Mouse (Mus musculus): Measurements from ENCODE around the gene Map2k5. TPM values are rescaled to one million over a fixed set of nuclear protein-coding genes. Genes with fewer than 3 reads are reported as not detected.

The Map2k5 gene
- polyA plus RNA-seq, 1 experiment: 25.3 TPM

GRCm38 (mm10) chr9:63129641-63130041 is 248.1 kb downstream of the Map2k5 start:
- no peak overlapping the region for H3K27ac ChIP-seq (ENCODE audit: insufficient read depth, low read depth, low read length)
- peaks cover 7% of the 10 kb centered on the region for H3K4me1 ChIP-seq (ENCODE audit: control insufficient read depth, insufficient read depth, low read length)
- no peak overlapping the region for H3K4me3 ChIP-seq (ENCODE audit: insufficient read depth, low read length)
- TF ChIP-seq CTCF (IDR thresholded peaks at IDR 0.05; ENCODE audit: low read depth, low read length) (no peak), POLR2A (IDR thresholded peaks at IDR 0.05; ENCODE audit: borderline replicate concordance, low read depth, low read length) (no peak)

- Histone ChIP-seq H3K4me3 (ENCODE audit: insufficient read depth, low read length) (no peak overlapping the region), H3K27ac (ENCODE audit: insufficient read depth, low read depth, low read length) (peak overlapping the region; percentile 3; the same call in 1 of the 2 replicates), H3K4me1 (ENCODE audit: control insufficient read depth, insufficient read depth, low read length) (peaks cover 7% of the 10 kb centered on the region)
- TF ChIP-seq CTCF (IDR thresholded peaks at IDR 0.05; ENCODE audit: low read depth, low read length) (no peak), POLR2A (IDR thresholded peaks at IDR 0.05; ENCODE audit: borderline replicate concordance, low read depth, low read length) (no peak)
These were observed 253.2 kb downstream of the Map2k5 start for GRCm38 (mm10) chr9:63124512-63124911.

- Histone ChIP-seq H3K4me1 (ENCODE audit: control insufficient read depth, insufficient read depth, low read length) (peaks cover 10% of the 10 kb centered on the region), H3K4me3 (ENCODE audit: insufficient read depth, low read length) (peak overlapping the region; percentile 56), H3K27ac (ENCODE audit: insufficient read depth, low read depth, low read length) (peak overlapping the region; percentile 3; the same call in 1 of the 2 replicates)
- TF ChIP-seq CTCF (IDR thresholded peaks at IDR 0.05; ENCODE audit: low read depth, low read length) (peak; percentile 88), POLR2A (IDR thresholded peaks at IDR 0.05; ENCODE audit: borderline replicate concordance, low read depth, low read length) (no peak)
These were observed 254.0 kb downstream of the Map2k5 start for GRCm38 (mm10) chr9:63123451-63124438.

GRCm38 (mm10) chr9:63122161-63122833 is 255.4 kb downstream of the Map2k5 start:
- Histone ChIP-seq H3K27ac (ENCODE audit: insufficient read depth, low read depth, low read length) (no peak overlapping the region), H3K4me1 (ENCODE audit: control insufficient read depth, insufficient read depth, low read length) (peaks cover 10% of the 10 kb centered on the region), H3K4me3 (ENCODE audit: insufficient read depth, low read length) (no peak overlapping the region)
- TF ChIP-seq CTCF (IDR thresholded peaks at IDR 0.05; ENCODE audit: low read depth, low read length) (no peak), POLR2A (IDR thresholded peaks at IDR 0.05; ENCODE audit: borderline replicate concordance, low read depth, low read length) (no peak)

- Histone ChIP-seq H3K27ac (ENCODE audit: insufficient read depth, low read depth, low read length) (no peak overlapping the region), H3K4me1 (ENCODE audit: control insufficient read depth, insufficient read depth, low read length) (0 out of 2 replicates have a peak, but pooled peaks cover 2% of the 10 kb centered on the region), H3K4me3 (ENCODE audit: insufficient read depth, low read length) (no peak overlapping the region)
- no peak for TF ChIP-seq POLR2A (IDR thresholded peaks at IDR 0.05; ENCODE audit: borderline replicate concordance, low read depth, low read length)
- TF ChIP-seq CTCF (IDR thresholded peaks at IDR 0.05; ENCODE audit: low read depth, low read length): no peak
These were observed 259.3 kb downstream of the Map2k5 start for GRCm38 (mm10) chr9:63118385-63118784.

Other genes with a start within 250 kb of the Map2k5 start
- not detected in 2 replicates for gene Skor1, start 228.9 kb downstream of the Map2k5 start, polyA plus RNA-seq (2012; ENCODE audit: insufficient read depth, insufficient read length, missing spikeins)
- gene 2300009A05Rik, start 21.3 kb upstream of the Map2k5 start, polyA plus RNA-seq (2012; ENCODE audit: insufficient read depth, insufficient read length, missing spikeins): 32.4 and 38.6 TPM in 2 replicates
- gene Iqch, start 224.6 kb upstream of the Map2k5 start, polyA plus RNA-seq (2012; ENCODE audit: insufficient read depth, insufficient read length, missing spikeins): not detected in 2 replicates
- 46.2 and 46.5 TPM in 2 replicates for gene Aagab, start 224.8 kb upstream of the Map2k5 start, polyA plus RNA-seq (2012; ENCODE audit: insufficient read depth, insufficient read length, missing spikeins)

Data from bone marrow macrophage, adult 2 months (primary cell).